Mouse (Mus musculus): Measurements from ENCODE around the gene Mesp2.

GRCm38 (mm10) chr7:79847456-79848451 lies 37.2 kb downstream of the Mesp2 start:
- no peak for TF ChIP-seq CTCF (IDR thresholded peaks at IDR 0.05; ENCODE audit: borderline replicate concordance, insufficient read depth, low read depth, low read length)
- no peak for TF ChIP-seq POLR2A (IDR thresholded peaks at IDR 0.05; ENCODE audit: borderline replicate concordance, insufficient read depth, low read length)

Data from cerebellum, adult 2 months (tissue).